Mouse (Mus musculus) liver, embryonic 12.5 days (tissue): Measurements from ENCODE around the gene Olfr1195. TPM values are rescaled to one million over a fixed set of nuclear protein-coding genes. Genes with fewer than 3 reads are reported as not detected.
"Not testable (repeated sequence)": the region's sequence is repeated elsewhere in the genome, so short reads cannot be mapped to it uniquely, and the experiment has no call there.

Source experiments
- ATAC-seq: fragments of 200-750 bp; cut with Nextera tagmentation; 2 replicates; pipeline ENCODE4 v1.8.0; 2017; ENCODE audit warnings: moderate number of reproducible peaks, mild to moderate bottlenecking, moderate library complexity
- H3K27ac ChIP-seq: fragments of 300-500 bp; sonication (generic); 2 replicates; pipeline ENCODE4 v1.5.1; 2016; ENCODE audit warnings: mild to moderate bottlenecking
- H3K27me3 ChIP-seq: fragments of 300-500 bp; sonication (generic); replicated peaks from 2 replicates; pipeline ENCODE4 v1.6.1; 2016; ENCODE audit warnings: mild to moderate bottlenecking, moderate library complexity
- H3K36me3 ChIP-seq: fragments of 300-500 bp; sonication (generic); 2 replicates; pipeline ENCODE4 v1.6.1; 2016; ENCODE audit warnings: mild to moderate bottlenecking, moderate library complexity
- H3K4me1 ChIP-seq: fragments of 300-500 bp; sonication (generic); 2 replicates; pipeline ENCODE4 v1.6.1; 2016
- H3K4me2 ChIP-seq: fragments of 300-500 bp; sonication (generic); 2 replicates; pipeline ENCODE4 v1.6.1; 2016; ENCODE audit warnings: mild to moderate bottlenecking, moderate library complexity
- H3K4me3 ChIP-seq: fragments of 300-500 bp; sonication (generic); 2 replicates; pipeline ENCODE4 v1.5.1; 2016; ENCODE audit warnings: mild to moderate bottlenecking, moderate library complexity
- H3K9ac ChIP-seq: fragments of 300-500 bp; sonication (generic); 2 replicates; pipeline ENCODE4 v1.6.1; 2016; ENCODE audit warnings: mild to moderate bottlenecking, moderate library complexity
- H3K9me3 ChIP-seq: fragments of 300-500 bp; sonication (generic); replicated peaks from 2 replicates; pipeline ENCODE4 v1.6.1; 2016; ENCODE audit warnings: mild to moderate bottlenecking, moderate library complexity
- whole genome bisulfite sequencing: fragments of 180-500 bp; shearing (Covaris S2); methylation state at CpG from one replicate; pipeline ENCODE4 v1.1.7; 2016; ENCODE audit not compliant: insufficient replicate concordance; 5-methylcytosine and 5-hydroxymethylcytosine counted together
- polyA plus RNA-seq: library from polyadenylated mRNA; unstranded; fragments of >200 nt; fragmentation: Nextera tagmentation; extraction: Ambion mirVana; gene quantifications from 2 replicates; pipeline ENCODE4 v1.2.1, GENCODE M21; 2016

Gene Olfr1195
- not detected in 2 replicates for polyA plus RNA-seq

- H3K4me1 ChIP-seq, result no peaks in the 10 kb centered on the region
- H3K4me2 ChIP-seq, result no peak within 1 kb of the TSS
- H3K36me3 ChIP-seq, result no peaks in the 10 kb centered on the region
- H3K9me3 ChIP-seq, result no peaks in the 10 kb centered on the region
- ATAC-seq, result no peak
- H3K27ac ChIP-seq, result no peak within 1 kb of the TSS
- no peak within 1 kb of the TSS for H3K9ac ChIP-seq
- H3K4me3 ChIP-seq, result no peak within 1 kb of the TSS
- no peaks in the 10 kb centered on the region for H3K27me3 ChIP-seq
Measured at GRCm38 (mm10) chr2:88689087-88689486, at the start of gene Olfr1195. Gene Olfr1195, minus strand, starts transcription at chr2:88689187.

- 70% methylated on average over 1 of the region's 1 CpGs for WGBS
- no peak within 1 kb of the TSS for H3K27ac ChIP-seq
- H3K9me3 ChIP-seq, result no peaks in the 10 kb centered on the region
- ATAC-seq, result no peak
- H3K36me3 ChIP-seq, result no peaks in the 10 kb centered on the region
- H3K27me3 ChIP-seq, result no peaks in the 10 kb centered on the region
- H3K4me1 ChIP-seq, result no peaks in the 10 kb centered on the region
- no peak within 1 kb of the TSS for H3K9ac ChIP-seq
- H3K4me3 ChIP-seq, result no peak within 1 kb of the TSS
- no peak within 1 kb of the TSS for H3K4me2 ChIP-seq
Measured at GRCm38 (mm10) chr2:88732266-88732665, 43.3 kb upstream of the Olfr1195 start, which contains the start of gene Olfr1197. Gene Olfr1197, minus strand, starts transcription at chr2:88732366.

- H3K4me2 ChIP-seq, result no peak within 1 kb of the TSS
- no peak within 1 kb of the TSS for H3K4me3 ChIP-seq
- WGBS, result 65% methylated on average over 2 of the region's 2 CpGs
- H3K27ac ChIP-seq, result no peak within 1 kb of the TSS
- no peaks in the 10 kb centered on the region for H3K36me3 ChIP-seq
- no peaks in the 10 kb centered on the region for H3K9me3 ChIP-seq
- no peak within 1 kb of the TSS for H3K9ac ChIP-seq
- ATAC-seq, result no peak
- H3K4me1 ChIP-seq, result no peaks in the 10 kb centered on the region
- H3K27me3 ChIP-seq, result no peaks in the 10 kb centered on the region
Measured at GRCm38 (mm10) chr2:88704497-88704896, 15.5 kb upstream of the Olfr1195 start, which contains the start of gene Olfr1196. Gene Olfr1196, minus strand, starts transcription at chr2:88704597.

- not testable (repeated sequence) for H3K27me3 ChIP-seq, ATAC-seq
Measured at GRCm38 (mm10) chr2:88675328-88675727, 13.7 kb downstream of the Olfr1195 start, which contains the start of gene Olfr1193. Gene Olfr1193, plus strand, starts transcription at chr2:88675628.

GRCm38 (mm10) chr2:88648209-88648608, 40.8 kb downstream of the Olfr1195 start, which contains the start of gene Olfr1192-ps1:
Gene Olfr1192-ps1, plus strand, starts transcription at chr2:88648509.
- Histone ChIP-seq H3K4me2 (no peak within 1 kb of the TSS), H3K9me3 (no peaks in the 10 kb centered on the region), H3K27ac (no peak within 1 kb of the TSS), H3K9ac (no peak within 1 kb of the TSS), H3K4me3 (no peak within 1 kb of the TSS), H3K4me1 (no peaks in the 10 kb centered on the region), H3K36me3 (no peaks in the 10 kb centered on the region), H3K27me3 (no peaks in the 10 kb centered on the region)
- no peak for ATAC-seq
- WGBS, result 41% methylated on average over 1 of the region's 1 CpGs

More at GRCm38 (mm10) chr2:88675328-88675727, 13.7 kb downstream of the Olfr1195 start, which contains the start of gene Olfr1193:
- H3K4me2 ChIP-seq, H3K9me3 ChIP-seq, H3K27ac ChIP-seq, H3K4me1 ChIP-seq, H3K9ac ChIP-seq, H3K4me3 ChIP-seq, H3K36me3 ChIP-seq: not testable (repeated sequence)

GRCm38 (mm10) chr2:88640242-88640641, 48.7 kb downstream of the Olfr1195 start, which contains the start of gene Olfr1191-ps1:
Gene Olfr1191-ps1, plus strand, starts transcription at chr2:88640542.
- H3K4me1 ChIP-seq, H3K27me3 ChIP-seq, H3K27ac ChIP-seq, ATAC-seq, H3K4me2 ChIP-seq, H3K9ac ChIP-seq, H3K4me3 ChIP-seq, H3K9me3 ChIP-seq, H3K36me3 ChIP-seq: not testable (repeated sequence)
- WGBS, result 61% methylated on average over 1 of the region's 1 CpGs

Other genes with a start within 250 kb of the Olfr1195 start
- gene Gm13757, start 240.1 kb downstream of the Olfr1195 start, polyA plus RNA-seq, result not detected in 2 replicates
- gene Olfr1183, start 234.3 kb downstream of the Olfr1195 start, polyA plus RNA-seq, result not detected in 2 replicates
- not detected in 2 replicates for gene Olfr1184, start 205.6 kb downstream of the Olfr1195 start, polyA plus RNA-seq
- not detected in 2 replicates for gene Olfr1185-ps1, start 195.9 kb downstream of the Olfr1195 start, polyA plus RNA-seq
- gene Olfr1186, start 170.6 kb downstream of the Olfr1195 start, polyA plus RNA-seq, result not detected in 2 replicates
- gene Olfr1188, start 132.3 kb downstream of the Olfr1195 start, polyA plus RNA-seq, result not detected in 2 replicates
- not detected in 2 replicates for gene Olfr1189, start 102.7 kb downstream of the Olfr1195 start, polyA plus RNA-seq
- not detected in 2 replicates for gene Olfr1191-ps1, start 48.6 kb downstream of the Olfr1195 start, polyA plus RNA-seq
- gene Olfr1192-ps1, start 40.7 kb downstream of the Olfr1195 start, polyA plus RNA-seq, result not detected in 2 replicates
- gene Olfr1193, start 13.6 kb downstream of the Olfr1195 start, polyA plus RNA-seq, result not detected in 2 replicates
- gene Olfr1196, start 15.4 kb upstream of the Olfr1195 start, polyA plus RNA-seq, result not detected in 2 replicates
- not detected in 2 replicates for gene Olfr1197, start 43.2 kb upstream of the Olfr1195 start, polyA plus RNA-seq
- gene Olfr1198, start 62.2 kb upstream of the Olfr1195 start, polyA plus RNA-seq, result not detected in 2 replicates
- not detected in 2 replicates for gene Olfr1199, start 71.3 kb upstream of the Olfr1195 start, polyA plus RNA-seq
- gene Olfr1200, start 81.3 kb upstream of the Olfr1195 start, polyA plus RNA-seq, result not detected in 2 replicates
- not detected in 2 replicates for gene Olfr1201, start 103.8 kb upstream of the Olfr1195 start, polyA plus RNA-seq
- gene Olfr1202, start 125.3 kb upstream of the Olfr1195 start, polyA plus RNA-seq, result not detected in 2 replicates
- not detected in 2 replicates for gene Olfr1205, start 140.6 kb upstream of the Olfr1195 start, polyA plus RNA-seq
- gene Olfr1204, start 160.1 kb upstream of the Olfr1195 start, polyA plus RNA-seq, result not detected in 2 replicates
- not detected in 2 replicates for gene Olfr1206, start 174.0 kb upstream of the Olfr1195 start, polyA plus RNA-seq
- gene Olfr1208, start 213.1 kb upstream of the Olfr1195 start, polyA plus RNA-seq, result not detected in 2 replicates
- gene Olfr1209, start 226.0 kb upstream of the Olfr1195 start, polyA plus RNA-seq, result not detected in 2 replicates
- not detected in 2 replicates for gene Olfr1211, start 248.9 kb upstream of the Olfr1195 start, polyA plus RNA-seq